Mouse (Mus musculus) forebrain, postnatal 0 days (tissue): Measurements from ENCODE around the gene Klhl11. TPM values are rescaled to one million over a fixed set of nuclear protein-coding genes. Genes with fewer than 3 reads are reported as not detected.

Experiments
- ATAC-seq: fragments of 200-750 bp; cut with Nextera tagmentation; 2 replicates; pipeline ENCODE4 v1.8.0; 2017; ENCODE audit warnings: mild to moderate bottlenecking, moderate library complexity
- DNase-seq: peaks from one replicate; pipeline ENCODE4 v3.0.0-alpha.2; 2015
- H3K27ac ChIP-seq: fragments of 300-500 bp; sonication (generic); 2 replicates; pipeline ENCODE4 v1.5.1; 2014; ENCODE audit warnings: low read depth, mild to moderate bottlenecking, antibody characterized with exemption, low read length, moderate library complexity, mixed read lengths
- H3K27me3 ChIP-seq: fragments of 300-500 bp; sonication (generic); 2 replicates; pipeline ENCODE4 v1.6.1; 2014; ENCODE audit warnings: mild to moderate bottlenecking, low read length, mixed read lengths; ENCODE audit not compliant: insufficient read depth
- H3K36me3 ChIP-seq: fragments of 300-500 bp; sonication (generic); 2 replicates; pipeline ENCODE4 v1.6.1; 2014; ENCODE audit warnings: mild to moderate bottlenecking, moderate library complexity; ENCODE audit not compliant: insufficient read depth
- H3K4me1 ChIP-seq: fragments of 300-500 bp; sonication (generic); 2 replicates; pipeline ENCODE4 v1.6.1; 2014; ENCODE audit warnings: antibody characterized with exemption; ENCODE audit not compliant: insufficient read depth
- H3K4me2 ChIP-seq: fragments of 300-500 bp; sonication (generic); 2 replicates; pipeline ENCODE4 v1.6.1; 2014; ENCODE audit warnings: low read depth, mild to moderate bottlenecking, moderate library complexity
- H3K4me3 ChIP-seq: fragments of 300-500 bp; sonication (generic); 2 replicates; pipeline ENCODE4 v1.5.1; 2014; ENCODE audit warnings: low read depth, low read length, mixed read lengths
- H3K9ac ChIP-seq: fragments of 300-500 bp; sonication (generic); 2 replicates; pipeline ENCODE4 v1.6.1; 2014; ENCODE audit warnings: mild to moderate bottlenecking
- H3K9me3 ChIP-seq: fragments of 300-500 bp; sonication (generic); 2 replicates; pipeline ENCODE4 v1.6.1; 2016; ENCODE audit warnings: low read length
- CTCF ChIP-seq: sonication (generic); IDR thresholded peaks from 2 replicates; pipeline ENCODE4 v1.5.1; 2016; ENCODE audit warnings: antibody characterized with exemption, control low read depth, low read depth
- WGBS: fragments of 180-500 bp; shearing (Covaris S2); extraction: QIAGEN DNeasy Blood & Tissue Kit; methylation state at CpG from one replicate; pipeline ENCODE4 v1.1.7; 2014; 5-methylcytosine and 5-hydroxymethylcytosine counted together
- microRNA-seq, 2 experiments: library from miRNA; unstranded; fragments of <30 nt; microRNA quantifications; one replicate each; pipeline ENCODE4; 2016
- polyA plus RNA-seq: library from polyadenylated mRNA; unstranded; fragments of >200 nt; fragmentation: Nextera tagmentation; extraction: Ambion mirVana; gene quantifications from 2 replicates; pipeline ENCODE4 v1.2.1, GENCODE M21; 2015
- total RNA-seq: library from RNA; depleted of rRNA; stranded (reverse); fragments of >200 nt; gene quantifications from 2 replicates; pipeline ENCODE4 v1.2.3, GENCODE M21; 2014; rRNA removed

Gene Klhl11
- total and polyA plus RNA-seq, 2 experiments from 2014 or later, result 9.6 to 73.9 TPM

DNA sequence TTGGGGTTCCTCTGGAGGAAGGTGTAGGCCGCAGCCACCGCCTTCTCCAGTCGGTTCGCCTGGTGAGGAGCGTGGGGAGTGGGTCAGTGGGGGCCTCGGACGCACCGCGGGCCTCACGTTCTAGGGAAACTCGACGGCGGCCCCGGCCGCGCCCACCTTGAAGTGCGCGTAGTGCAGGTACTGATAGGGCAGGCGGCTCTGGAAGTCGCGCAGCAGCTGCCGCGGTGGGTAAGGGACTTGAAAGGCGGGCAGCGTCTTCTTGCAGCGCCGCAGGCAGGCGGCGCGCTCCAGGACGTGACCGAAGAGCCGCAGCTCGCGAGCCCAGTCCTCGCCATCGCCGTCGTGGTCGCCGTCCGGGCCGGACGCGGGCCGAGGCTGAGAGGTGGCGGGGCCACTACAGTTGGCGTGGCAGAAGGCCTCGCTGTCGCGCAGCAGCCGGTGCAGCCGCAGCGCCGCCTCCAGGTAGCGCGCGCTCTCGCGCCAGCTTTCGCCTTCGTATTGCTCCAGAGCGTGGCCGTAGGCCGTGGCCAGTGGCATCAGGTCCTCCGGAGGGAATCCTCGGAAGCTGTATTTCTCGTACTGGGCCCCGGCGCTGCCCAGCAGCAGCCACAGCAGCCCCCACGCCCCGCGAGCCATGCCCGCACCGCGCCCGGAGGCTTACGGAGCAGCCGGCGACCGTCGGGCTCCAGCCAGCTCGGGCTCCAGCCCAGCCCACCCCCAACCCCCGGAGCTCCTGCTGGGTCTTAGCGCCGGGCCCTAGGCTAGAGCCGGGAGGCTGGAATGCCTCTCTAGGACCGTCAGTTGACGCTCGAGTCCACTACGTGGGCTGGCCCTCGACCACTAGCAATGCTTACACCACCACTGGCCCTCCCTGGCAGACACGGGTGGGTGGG lies 58.3 kb downstream of the Klhl11 start, which contains the start of gene P3h4:
Gene P3h4 (minus strand): TSS at position 816 of the 893 bp plus-strand sequence.
- Histone ChIP-seq H3K9ac (peak within 1 kb of the TSS; percentile 71), H3K9me3 (no peaks in the 10 kb centered on the region), H3K27me3 (peaks cover 11% of the 10 kb centered on the region; the same call in 1 of the 2 replicates), H3K4me3 (peak within 1 kb of the TSS; percentile 61), H3K4me2 (peak within 1 kb of the TSS; percentile 70), H3K36me3 (no peaks in the 10 kb centered on the region; the same call in 1 of the 2 replicates), H3K27ac (peak within 1 kb of the TSS; percentile 59), H3K4me1 (peaks cover 9% of the 10 kb centered on the region)
- DNase-seq, result peak; percentile 83
- peak; percentile 95 for ATAC-seq
- TF ChIP-seq CTCF, result peak; percentile 77
- 4% methylated on average over 87 of the region's 93 CpGs for WGBS

DNA sequence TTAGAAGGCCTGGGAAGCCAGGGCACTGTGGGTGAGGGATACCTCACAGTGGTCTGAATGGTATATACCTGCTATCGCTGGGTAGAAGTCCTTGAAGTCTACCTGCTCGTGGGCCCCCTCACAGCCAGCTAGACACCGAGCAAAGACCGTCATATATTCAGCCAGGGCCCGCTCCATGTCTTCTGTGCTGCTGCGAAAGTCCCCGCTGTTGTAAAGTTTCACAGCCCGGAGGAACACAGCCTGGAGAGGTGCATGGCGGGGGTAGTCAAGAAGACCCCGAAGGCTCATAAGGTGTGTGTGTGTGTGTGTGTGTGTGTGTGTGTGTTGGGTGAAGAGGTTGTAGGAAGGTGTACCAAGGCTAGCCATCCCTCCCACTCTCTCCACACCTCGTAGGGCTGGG lies 59.0 kb downstream of the Klhl11 start:
- H3K9me3 ChIP-seq, result no peaks in the 10 kb centered on the region
- H3K36me3 ChIP-seq, result no peaks in the 10 kb centered on the region; the same call in 1 of the 2 replicates
- peak overlapping the region; percentile 71 for H3K9ac ChIP-seq
- DNase-seq (no peak), ATAC-seq (no peak)
- H3K4me1 ChIP-seq, result peaks cover 9% of the 10 kb centered on the region
- TF ChIP-seq CTCF, result no peak
- peak overlapping the region; percentile 70 for H3K4me2 ChIP-seq
- H3K27ac ChIP-seq, result no peak overlapping the region
- WGBS, result 75% methylated on average over 11 of the region's 11 CpGs
- H3K4me3 ChIP-seq, result peak overlapping the region; percentile 61
- H3K27me3 ChIP-seq, result peaks cover 11% of the 10 kb centered on the region; the same call in 1 of the 2 replicates

Small RNA genes lying within 50 kb of the gene (microRNA-seq; reads per million reads assigned to microRNA genes)
- gene Gm27374 (0 reads per million in 2 experiments), gene Mir7116 (0 to 0.98 reads per million in 2 experiments)

Other genes starting within 250 kb of the Klhl11 start
- not detected in 2 replicates for gene Krt16, start 223.8 kb downstream of the Klhl11 start, total RNA-seq
- gene Krt16, start 223.8 kb downstream of the Klhl11 start, polyA plus RNA-seq, result not detected in 2 replicates
- gene Krt17, start 211.7 kb downstream of the Klhl11 start, total RNA-seq, result 0.31 TPM in 1 of 2 replicates, not detected in the other
- gene Krt17, start 211.7 kb downstream of the Klhl11 start, polyA plus RNA-seq, result 0.47 and 0.51 TPM in 2 replicates
- not detected in 2 replicates for gene Krt42, start 202.9 kb downstream of the Klhl11 start, total RNA-seq
- not detected in 2 replicates for gene Krt42, start 202.9 kb downstream of the Klhl11 start, polyA plus RNA-seq
- gene Eif1, start 152.9 kb downstream of the Klhl11 start, total RNA-seq, result 105 and 115 TPM in 2 replicates
- 1,342 and 1,370 TPM in 2 replicates for gene Eif1, start 152.9 kb downstream of the Klhl11 start, polyA plus RNA-seq
- gene Gast, start 138.3 kb downstream of the Klhl11 start, total RNA-seq, result not detected in 2 replicates
- 0.48 and 0.51 TPM in 2 replicates for gene Gast, start 138.3 kb downstream of the Klhl11 start, polyA plus RNA-seq
- 274 and 518 TPM in 2 replicates for gene Hap1, start 116.6 kb downstream of the Klhl11 start, total RNA-seq
- gene Hap1, start 116.6 kb downstream of the Klhl11 start, polyA plus RNA-seq, result 131 and 237 TPM in 2 replicates
- 76.6 and 106 TPM in 2 replicates for gene Jup, start 75.0 kb downstream of the Klhl11 start, total RNA-seq
- gene Jup, start 75.0 kb downstream of the Klhl11 start, polyA plus RNA-seq, result 59.4 and 67.0 TPM in 2 replicates
- 16.8 and 27.1 TPM in 2 replicates for gene P3h4, start 57.9 kb downstream of the Klhl11 start, total RNA-seq
- 17.9 and 19.8 TPM in 2 replicates for gene P3h4, start 57.9 kb downstream of the Klhl11 start, polyA plus RNA-seq
- gene Fkbp10, start 57.0 kb downstream of the Klhl11 start, total RNA-seq, result 18.1 and 34.6 TPM in 2 replicates
- gene Fkbp10, start 57.0 kb downstream of the Klhl11 start, polyA plus RNA-seq, result 23.3 and 23.4 TPM in 2 replicates
- gene Nt5c3b, start 30.9 kb downstream of the Klhl11 start, total RNA-seq, result 63.0 and 80.5 TPM in 2 replicates
- gene Nt5c3b, start 30.9 kb downstream of the Klhl11 start, polyA plus RNA-seq, result 113 and 118 TPM in 2 replicates
- gene Klhl10, start 30.8 kb downstream of the Klhl11 start, total RNA-seq, result 0.29 and 0.46 TPM in 2 replicates
- 0.53 and 0.65 TPM in 2 replicates for gene Klhl10, start 30.8 kb downstream of the Klhl11 start, polyA plus RNA-seq
- 199 and 203 TPM in 2 replicates for gene Acly, start 55.3 kb upstream of the Klhl11 start, total RNA-seq
- 89.9 and 109 TPM in 2 replicates for gene Acly, start 55.3 kb upstream of the Klhl11 start, polyA plus RNA-seq
- gene Ttc25, start 72.9 kb upstream of the Klhl11 start, total RNA-seq, result 1.2 and 2.2 TPM in 2 replicates
- 1.1 and 1.8 TPM in 2 replicates for gene Ttc25, start 72.9 kb upstream of the Klhl11 start, polyA plus RNA-seq
- 37.3 and 41.5 TPM in 2 replicates for gene Cnp, start 102.2 kb upstream of the Klhl11 start, total RNA-seq
- gene Cnp, start 102.2 kb upstream of the Klhl11 start, polyA plus RNA-seq, result 44.8 and 56.2 TPM in 2 replicates
- 83.0 and 100 TPM in 2 replicates for gene Nkiras2, start 146.5 kb upstream of the Klhl11 start, total RNA-seq
- gene Nkiras2, start 146.5 kb upstream of the Klhl11 start, polyA plus RNA-seq, result 81.1 and 81.4 TPM in 2 replicates
- 104 and 111 TPM in 2 replicates for gene Dnajc7, start 147.4 kb upstream of the Klhl11 start, total RNA-seq
- 232 and 248 TPM in 2 replicates for gene Dnajc7, start 147.4 kb upstream of the Klhl11 start, polyA plus RNA-seq
- 1.7 and 2.0 TPM in 2 replicates for gene Zfp385c, start 219.7 kb upstream of the Klhl11 start, total RNA-seq
- 0.40 and 1.0 TPM in 2 replicates for gene Zfp385c, start 219.7 kb upstream of the Klhl11 start, polyA plus RNA-seq
- gene Dhx58, start 231.5 kb upstream of the Klhl11 start, total RNA-seq, result 0.69 and 2.3 TPM in 2 replicates
- gene Dhx58, start 231.5 kb upstream of the Klhl11 start, polyA plus RNA-seq, result 1.0 and 1.5 TPM in 2 replicates
- gene Kat2a, start 239.7 kb upstream of the Klhl11 start, total RNA-seq, result 41.9 and 42.8 TPM in 2 replicates
- 59.9 and 67.0 TPM in 2 replicates for gene Kat2a, start 239.7 kb upstream of the Klhl11 start, polyA plus RNA-seq
- gene Hspb9, start 241.1 kb upstream of the Klhl11 start, total RNA-seq, result not detected in 2 replicates
- 0.21 and 0.22 TPM in 2 replicates for gene Hspb9, start 241.1 kb upstream of the Klhl11 start, polyA plus RNA-seq